Mouse (Mus musculus) cortical plate, adult 2 months (tissue): ENCODE results near the gene Lcorl.

Experiments
- CTCF ChIP-seq: fragments of 200-500 bp; IDR thresholded peaks from 2 replicates; pipeline ENCODE4 v1.5.1; 2011; ENCODE audit warnings: mild to moderate bottlenecking, control low read depth, low read length; ENCODE audit not compliant: insufficient read depth; ENCODE audit errors: extremely low read depth
- POLR2A ChIP-seq: fragments of 200-500 bp; IDR thresholded peaks from 2 replicates; pipeline ENCODE4 v1.6.1; 2011; ENCODE audit warnings: mild to moderate bottlenecking, low read length, control low read depth; ENCODE audit not compliant: insufficient read depth; ENCODE audit errors: extremely low read depth

DNA sequence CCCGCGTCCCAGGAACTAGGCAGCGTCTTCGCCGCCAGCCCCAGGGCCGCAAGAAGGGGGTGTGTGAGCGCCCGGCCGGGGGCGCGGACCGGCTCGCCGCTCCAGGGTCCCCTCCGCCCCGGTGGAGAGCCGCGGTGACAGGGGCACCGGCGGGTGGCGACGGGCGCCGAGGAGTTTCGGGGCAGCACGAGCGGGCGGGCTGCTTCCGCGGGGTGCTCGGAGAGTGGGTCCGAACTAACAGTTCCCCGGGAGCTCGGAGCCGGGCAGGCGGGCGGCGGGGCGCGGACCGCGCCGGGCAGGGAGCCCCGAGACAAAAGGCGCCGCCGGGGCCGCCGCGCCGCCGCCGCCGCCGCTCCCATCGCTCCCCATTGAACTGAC lies 550 bp downstream of the Lcorl start:
- TF ChIP-seq CTCF (no peak), POLR2A (no peak)
